Mouse (Mus musculus): ENCODE data around the gene Ly6g6c.

- TF ChIP-seq CTCF (conservative IDR thresholded peaks at IDR 0.05; ENCODE audit: low read length) (no peak), NANOG (IDR thresholded peaks at IDR 0.05; ENCODE audit: borderline replicate concordance, low read length) (no peak)
Measured at GRCm38 (mm10) chr17:35108097-35108496, 42.9 kb downstream of the Ly6g6c start, which contains the start of gene Ly6g5c.

All from E14TG2a.4 (cell line).